Mouse (Mus musculus) adrenal gland, postnatal 10 days (tissue): ENCODE measurements around the gene Ccl7. TPM values are rescaled to one million over a fixed set of nuclear protein-coding genes. Genes with fewer than 3 reads are reported as not detected.

Experiments used
- DNase-seq: peaks from one replicate; pipeline ENCODE4 v3.0.0; 2021; ENCODE audit warnings: mixed read lengths
- total RNA-seq, 2 experiments: library from RNA; stranded (reverse); gene quantifications; 2 replicates each; pipeline ENCODE4 v1.2.3; 2021

Gene Ccl7
- total RNA-seq, 2 experiments from 2014 or later = 1.0 TPM; not detected in 1

GRCm38 (mm10) chr11:82035356-82035755, 10.2 kb upstream of the Ccl7 start, which contains the start of gene Ccl2:
Gene Ccl2, plus strand, starts transcription at chr11:82035571.
- peak; percentile 81 for DNase-seq

GRCm38 (mm10) chr11:82035857-82036256, 9.7 kb upstream of the Ccl7 start:
- DNase-seq = no peak

DNA sequence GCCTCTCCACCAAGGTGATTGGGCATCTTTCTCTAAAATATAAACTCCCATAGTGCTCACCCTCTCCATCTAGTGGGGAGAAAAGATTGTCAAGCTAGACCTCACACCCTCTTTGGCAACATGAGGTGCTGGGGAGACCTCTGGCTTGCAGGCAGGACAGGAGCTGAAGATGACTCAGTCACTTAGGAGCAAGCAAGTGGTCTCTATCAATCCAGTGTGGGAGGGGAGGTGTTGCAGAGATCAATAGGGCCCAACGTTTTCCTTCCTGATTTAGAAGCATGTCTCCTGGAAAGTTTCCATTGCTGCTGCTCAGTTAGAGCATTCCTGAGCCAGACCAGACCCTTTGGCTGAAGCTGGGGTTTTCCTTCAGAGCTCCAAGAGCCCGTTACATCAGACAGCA, 7.0 kb upstream of the Ccl7 start, which contains the start of gene Gm17268:
Gene Gm17268, minus strand, starts transcription at position 28 of the 400 bp plus-strand sequence.
- no peak for DNase-seq

- peak; percentile 15 for DNase-seq
Observed at GRCm38 (mm10) chr11:82039132-82039660, 6.3 kb upstream of the Ccl7 start.

GRCm38 (mm10) chr11:82041671-82042080, 3.8 kb upstream of the Ccl7 start:
- no peak for DNase-seq

DNA sequence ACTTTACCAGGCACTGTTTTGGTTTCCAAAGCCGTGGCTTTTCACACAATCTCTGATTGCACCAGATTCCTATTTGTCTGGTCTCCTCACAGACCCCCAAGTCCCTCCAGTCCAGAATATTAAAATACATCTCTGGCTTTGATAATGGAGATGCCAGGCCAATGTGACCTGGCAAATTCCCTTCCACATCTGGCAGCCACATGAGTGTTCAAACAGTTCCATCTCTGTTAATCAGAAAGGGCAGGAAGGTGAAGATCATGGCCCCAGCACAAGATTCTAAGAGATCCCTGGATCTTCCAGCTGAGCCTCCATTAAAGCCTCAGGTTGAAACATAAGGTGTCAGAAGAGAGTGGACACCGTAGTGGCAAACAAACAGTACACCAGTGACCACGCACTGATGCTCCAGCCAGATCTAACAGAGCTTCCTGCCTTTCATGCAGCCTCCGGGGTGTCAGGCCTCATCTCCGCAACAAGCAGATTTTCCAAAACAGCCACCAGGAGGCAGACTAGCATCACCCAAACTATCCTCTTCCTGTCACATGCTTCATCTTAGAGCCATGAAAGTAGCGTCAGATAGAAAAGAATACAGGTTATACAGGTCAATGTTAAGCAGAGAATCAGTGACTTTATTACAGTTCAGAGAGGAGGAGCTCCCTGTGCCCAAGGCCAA, 2.4 kb downstream of the Ccl7 start:
- peak; percentile 60 for DNase-seq

DNA sequence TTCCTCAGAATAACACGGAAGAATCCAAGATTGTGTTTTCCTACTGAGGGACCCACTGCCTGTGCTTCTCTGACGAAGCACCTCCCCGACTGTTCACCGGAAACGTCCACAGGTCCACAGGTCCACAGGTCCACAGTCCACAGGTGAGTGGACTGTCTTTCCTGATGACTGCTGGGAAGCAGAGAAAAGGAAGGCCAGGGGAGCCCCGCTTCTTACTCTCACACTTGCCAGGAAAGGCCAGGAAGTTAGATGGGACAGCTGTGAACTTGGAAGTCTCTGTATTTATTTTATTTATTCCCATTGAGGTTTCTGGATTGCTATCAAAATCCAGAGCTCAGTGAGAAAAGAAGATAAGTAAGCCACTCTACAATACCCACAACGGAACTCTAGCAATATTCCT, 8.3 kb downstream of the Ccl7 start:
- no peak for DNase-seq

DNA sequence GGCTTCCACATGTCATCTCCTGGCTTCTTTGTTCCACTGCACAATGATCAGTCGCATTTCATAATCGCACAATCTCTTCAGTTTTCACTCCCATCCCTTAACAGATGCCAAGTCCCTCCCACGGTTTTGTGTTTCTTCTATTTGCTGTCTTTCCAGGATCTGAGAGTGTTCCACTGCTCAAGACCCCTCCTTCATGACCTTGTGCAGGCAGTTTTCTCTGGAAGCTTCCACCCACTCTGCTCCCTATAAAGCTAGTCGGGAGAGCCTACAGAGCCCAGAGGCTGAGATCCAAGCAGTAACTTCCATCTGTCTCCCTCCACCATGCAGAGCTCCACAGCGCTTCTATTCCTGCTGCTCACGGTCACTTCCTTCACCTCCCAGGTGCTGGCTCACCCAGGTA, 12.1 kb downstream of the Ccl7 start, which contains the start of gene Ccl11:
Gene Ccl11, plus strand, starts transcription at position 178 of the 400 bp plus-strand sequence.
- DNase-seq = no peak

DNA sequence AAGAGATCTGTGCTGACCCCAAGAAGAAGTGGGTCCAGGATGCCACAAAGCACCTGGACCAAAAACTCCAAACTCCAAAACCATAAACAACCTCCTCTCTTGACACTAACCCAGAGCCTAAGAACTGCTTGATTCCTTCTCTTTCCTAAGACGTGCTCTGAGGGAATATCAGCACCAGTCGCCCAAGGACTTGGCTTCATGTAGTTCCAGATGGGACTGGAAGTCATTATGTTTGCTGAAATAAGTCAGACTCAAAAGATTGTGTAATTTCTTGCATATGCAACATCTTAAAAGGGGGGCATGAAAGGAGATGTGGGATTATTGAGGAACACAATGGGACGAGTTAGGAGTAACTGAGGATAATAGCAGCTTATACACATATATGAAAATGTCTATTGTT, 16.7 kb downstream of the Ccl7 start:
- no peak for DNase-seq

GRCm38 (mm10) chr11:82063454-82063853, 17.9 kb downstream of the Ccl7 start:
- DNase-seq = no peak

DNA sequence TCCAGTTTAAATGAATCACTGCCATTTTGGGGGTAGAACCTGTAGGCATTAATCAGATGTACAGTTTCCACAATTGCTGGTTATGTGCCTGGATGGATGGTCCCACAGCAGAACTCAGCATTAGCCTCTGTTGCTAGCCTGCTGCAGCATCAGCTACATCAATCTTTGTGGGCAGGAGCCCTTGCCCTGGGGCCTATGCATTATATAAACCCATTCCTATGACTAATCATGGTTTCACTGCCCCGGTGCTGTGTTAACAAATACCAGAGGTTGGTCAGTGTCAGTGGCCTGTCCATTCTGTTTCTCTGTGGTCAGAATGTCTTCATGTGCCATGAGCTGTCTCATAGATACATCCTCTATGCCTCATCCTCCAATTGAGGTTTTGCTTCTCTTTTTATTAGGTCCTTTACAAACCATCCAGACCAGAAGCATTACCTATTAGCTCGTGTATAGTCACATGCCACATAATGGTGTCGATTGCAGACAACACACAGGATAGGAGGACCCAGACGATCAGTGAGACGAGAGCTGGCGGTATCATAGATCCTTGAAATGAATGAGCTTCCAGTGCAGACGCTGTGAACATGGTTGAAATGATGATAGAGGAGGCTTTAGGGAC, 21.6 kb downstream of the Ccl7 start:
- DNase-seq = no peak

DNA sequence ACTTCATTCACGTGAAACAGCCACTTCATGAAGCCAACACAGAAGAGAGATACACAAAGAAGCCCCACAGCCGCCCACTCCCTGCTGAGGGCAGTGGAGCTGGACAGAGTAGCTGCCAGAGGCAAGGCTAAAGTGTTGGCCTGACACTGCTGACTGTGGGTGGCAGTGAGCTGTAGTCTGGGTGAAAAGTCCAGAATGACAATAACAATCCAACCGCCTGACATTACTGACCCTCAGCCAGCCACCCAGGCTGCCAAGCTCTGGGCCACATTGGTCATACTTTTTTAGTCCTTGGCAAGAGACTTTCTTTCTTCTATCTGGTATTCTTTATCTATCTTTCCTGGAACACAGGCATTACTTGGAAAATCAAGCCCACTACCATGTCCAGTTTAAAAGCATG, 25.6 kb downstream of the Ccl7 start:
- no peak for DNase-seq

DNA sequence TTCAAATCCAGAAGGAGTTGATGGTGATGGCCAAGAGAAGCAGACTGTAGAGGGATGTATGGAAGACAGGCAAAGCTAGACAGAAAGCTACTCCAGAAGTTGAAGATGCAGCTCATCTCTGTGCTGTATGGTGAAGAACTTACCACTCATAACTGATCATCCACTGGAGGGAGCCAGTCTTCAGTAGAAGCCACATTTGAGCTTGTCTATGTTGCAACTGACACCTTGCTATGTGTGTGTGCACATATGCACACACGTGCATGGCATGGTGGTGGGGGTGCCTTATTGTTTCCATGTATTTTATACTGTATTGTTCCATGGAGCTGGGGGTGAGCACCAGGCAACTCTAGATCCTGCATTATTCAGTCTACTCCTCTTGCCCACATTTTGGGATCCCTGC, 26.9 kb downstream of the Ccl7 start:
- no peak for DNase-seq

GRCm38 (mm10) chr11:82072984-82073383, 27.5 kb downstream of the Ccl7 start:
- no peak for DNase-seq

GRCm38 (mm10) chr11:82073686-82074085, 28.2 kb downstream of the Ccl7 start:
- no peak for DNase-seq

- no peak for DNase-seq
Observed at GRCm38 (mm10) chr11:82077031-82077430, 31.5 kb downstream of the Ccl7 start.

DNA sequence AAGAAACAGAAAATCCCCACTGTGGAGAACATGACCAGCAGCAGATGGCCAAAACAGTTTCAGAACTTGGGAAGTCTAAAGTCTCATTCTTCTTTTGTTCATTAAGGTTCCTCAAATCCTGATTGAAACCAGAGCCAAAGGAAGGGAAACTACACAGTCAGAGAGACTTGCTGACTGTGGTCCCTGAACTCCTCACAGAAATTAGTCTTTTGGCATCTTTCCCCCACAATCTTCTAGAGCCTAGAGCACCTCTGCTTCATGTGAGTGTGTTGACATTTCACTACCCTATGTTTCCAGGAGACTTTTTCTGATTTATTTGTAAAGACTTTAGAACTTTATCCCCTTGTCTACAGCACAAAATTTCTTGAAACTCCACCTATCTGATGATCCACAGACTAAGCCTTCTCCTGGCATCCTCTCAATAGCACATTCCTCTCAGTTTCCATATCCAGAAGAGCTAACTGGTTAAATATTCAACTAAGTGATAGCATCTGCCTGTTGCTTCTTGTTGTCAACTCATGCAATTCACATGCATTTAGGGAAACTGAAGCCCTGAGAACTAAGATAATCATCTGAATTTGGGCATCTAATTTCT, 32.7 kb downstream of the Ccl7 start:
- DNase-seq = no peak

DNA sequence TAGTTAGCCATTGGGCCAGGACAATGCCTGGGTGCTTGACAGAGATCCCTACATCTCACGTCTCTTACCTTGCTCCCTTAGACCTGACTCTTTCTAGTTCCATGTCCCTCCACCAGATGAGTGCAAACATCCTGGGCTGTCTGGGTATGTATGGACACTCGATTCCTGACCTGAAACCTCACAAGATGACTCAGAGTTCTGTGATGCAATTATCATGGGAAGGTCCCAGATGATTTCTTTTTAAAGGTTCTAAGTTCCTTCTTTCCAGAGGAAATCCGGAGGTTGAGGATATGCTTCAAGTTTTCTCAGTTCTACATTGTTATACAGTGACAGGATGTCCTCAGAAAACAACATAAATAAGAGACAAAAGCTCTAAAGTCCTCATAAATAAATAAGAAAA, 35.4 kb downstream of the Ccl7 start:
- no peak for DNase-seq

- no peak for DNase-seq
Observed at GRCm38 (mm10) chr11:82084360-82084759, 38.8 kb downstream of the Ccl7 start.
